Mouse (Mus musculus) embryonic stem cell, embryonic (primary cell): ENCODE measurements around the gene Fuca1.

Experiments
- CTCF ChIA-PET, 4 experiments: fragments of 300-600 bp in 2 of 4; fragments of 350-600 bp in 2 of 4; sonication (Branson Sonifier 250); formaldehyde crosslinking; loops; one replicate each; lab custom pipeline; 2022; ENCODE audit warnings: inconsistent platforms in 2 of 4; lab: Charles Lee
- POLR2A ChIA-PET, 4 experiments: fragments of 300-600 bp in 2 of 4; fragments of 350-600 bp in 2 of 4; sonication (Branson Sonifier 250); formaldehyde crosslinking; loops; one replicate each; lab custom pipeline; 2022; ENCODE audit warnings: antibody characterized with exemption in 4 of 4, inconsistent platforms in 1 of 4; lab: Charles Lee

Fuca1 gene

DNA sequence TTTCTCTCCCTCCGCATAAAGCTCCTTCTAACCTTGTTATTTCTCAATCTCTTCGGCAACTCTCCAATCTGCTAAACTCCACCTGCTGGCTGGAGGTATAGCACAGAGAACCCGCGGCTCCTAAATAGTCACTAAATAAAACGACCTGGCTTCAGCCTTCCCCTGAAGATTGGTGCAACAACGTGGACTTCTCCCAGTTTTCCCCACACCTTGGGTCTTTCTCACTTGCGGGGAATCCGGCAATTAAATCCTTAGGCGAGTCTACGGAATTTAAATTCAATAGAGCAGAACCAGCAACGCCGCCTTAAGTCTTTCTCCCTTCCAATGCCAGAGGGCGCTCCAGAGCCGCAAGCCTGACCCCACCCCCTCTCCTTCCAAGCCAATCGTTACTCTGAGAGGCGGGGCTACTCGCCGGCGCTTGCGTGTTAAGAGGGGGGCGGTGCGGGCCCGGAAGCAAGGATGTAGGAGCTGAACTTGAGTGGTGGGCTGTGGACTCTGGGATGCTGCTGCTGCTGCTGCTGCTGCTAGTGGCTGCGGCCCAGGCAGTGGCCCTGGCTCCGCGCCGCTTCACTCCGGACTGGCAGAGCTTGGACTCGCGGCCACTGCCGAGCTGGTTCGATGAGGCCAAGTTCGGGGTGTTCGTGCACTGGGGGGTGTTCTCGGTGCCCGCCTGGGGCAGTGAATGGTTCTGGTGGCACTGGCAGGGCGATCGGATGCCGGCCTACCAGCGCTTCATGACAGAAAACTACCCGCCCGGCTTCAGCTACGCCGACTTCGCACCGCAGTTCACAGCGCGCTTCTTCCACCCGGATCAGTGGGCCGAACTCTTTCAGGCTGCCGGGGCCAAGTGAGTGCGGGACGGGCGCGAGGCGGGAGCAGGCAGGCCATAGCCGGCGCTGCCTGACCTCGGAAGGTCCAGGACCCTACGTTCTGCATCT, at the start of gene Fuca1:
Gene Fuca1 (plus strand): TSS at position 432 of the 938 bp plus-strand sequence.
- CTCF ChIA-PET = interaction anchor here (0.5 to 3.8 kb wide), 104 partner anchors 9 to 1613 kb away, joined by 3 to 44 read pairs (median 4); partner anchors contain the start of genes Hmgcl (in 2 of the 4), Pithd1 (in 2 of the 4), Cnr2 (in 1 of the 4) and Gale (in 1 of the 4)
- POLR2A ChIA-PET = interaction anchor here in 3 of 4 experiments (0.6 to 4.7 kb wide), 56 partner anchors 9 to 711 kb away, joined by 3 to 40 read pairs (median 4); partner anchors contain the start of genes Cnr2 (in 2 of the 3), Hmgcl (in 2 of the 3), Pithd1 (in 2 of the 3) and E2f2 (in 1 of the 3)

DNA sequence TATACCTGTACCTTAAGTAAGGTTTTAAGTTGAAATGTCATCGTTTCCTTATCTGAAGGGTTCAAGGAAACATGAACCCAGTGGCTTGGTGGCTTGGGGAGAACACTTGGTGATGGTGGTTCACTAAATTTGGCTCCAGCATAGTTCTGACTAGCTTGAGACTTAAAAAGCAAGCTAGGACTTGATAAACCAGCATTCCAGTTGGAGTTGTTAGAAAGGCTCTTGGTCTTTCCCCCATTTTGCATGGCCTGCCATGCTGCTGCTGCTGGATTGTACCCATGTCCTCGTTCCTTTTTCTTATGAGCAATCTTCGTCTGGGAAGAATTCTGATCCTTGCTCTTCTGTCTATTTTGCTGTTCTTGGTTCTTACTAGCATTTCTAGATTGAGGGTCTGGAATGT, 48.5 kb upstream of the Fuca1 start:
- POLR2A ChIA-PET = interaction anchor here (0.5 to 12.5 kb wide), 24 partner anchors 9 to 432 kb away, joined by 3 to 318 read pairs (median 6); partner anchors contain the start of genes Srsf10 (in 4 of the 4), Cnr2 (in 1 of the 4), Fuca1 (in 1 of the 4) and Tcea3 (in 1 of the 4)
- CTCF ChIA-PET = interaction anchor here in 1 of 4 experiments (1.3 kb wide), 1 partner anchor 17 kb away, joined by 4 read pairs; no protein-coding TSS in a partner anchor

DNA sequence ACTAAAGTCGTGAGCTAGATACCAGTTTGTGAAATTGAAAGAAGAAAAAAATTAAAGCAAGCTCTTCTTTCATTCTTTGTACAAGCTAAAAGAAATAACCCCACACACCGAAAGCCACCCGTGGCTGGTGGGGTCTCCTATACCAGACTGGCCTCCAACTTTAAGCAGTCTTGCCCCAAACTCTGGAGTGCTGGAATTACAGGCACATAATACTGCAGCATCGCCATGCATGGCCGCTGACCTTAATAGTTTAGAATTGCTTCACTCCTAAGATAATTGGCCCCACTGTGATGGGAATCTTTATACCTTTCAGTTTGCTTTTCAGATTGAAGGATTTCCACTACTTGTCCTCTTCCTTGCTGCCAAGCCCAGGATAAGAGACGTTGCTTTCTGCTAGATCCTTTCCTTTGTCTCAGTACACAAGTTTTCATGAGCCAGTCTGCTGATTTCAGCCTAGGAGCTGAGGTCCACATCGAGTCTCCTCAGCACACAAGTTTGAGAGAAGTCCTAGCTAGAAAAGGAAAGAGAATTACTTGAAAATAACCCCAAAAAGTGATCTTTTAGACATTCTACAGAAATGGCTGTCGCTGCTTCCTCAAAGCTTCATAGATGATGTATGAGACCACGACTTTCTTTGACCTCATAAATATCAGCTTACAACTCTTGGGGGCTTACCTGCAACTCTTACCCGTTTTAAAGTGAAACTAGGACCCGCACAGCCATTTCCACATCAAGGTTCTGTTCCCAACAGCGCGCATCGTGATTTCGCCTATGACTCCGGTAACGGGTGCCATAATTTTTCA, 47.7 kb upstream of the Fuca1 start:
- CTCF ChIA-PET = interaction anchor here in 2 of 4 experiments (1.1 to 1.3 kb wide), 2 partner anchors 17 kb away, joined by 3 to 4 read pairs; no protein-coding TSS in a partner anchor
- POLR2A ChIA-PET = interaction anchor here (0.5 to 12.5 kb wide), 35 partner anchors 10 to 433 kb away, joined by 3 to 318 read pairs (median 4); partner anchors contain the start of genes Srsf10 (in 4 of the 4), Fuca1 (in 2 of the 4), Cnr2 (in 1 of the 4) and Hmgcl (in 1 of the 4)

DNA sequence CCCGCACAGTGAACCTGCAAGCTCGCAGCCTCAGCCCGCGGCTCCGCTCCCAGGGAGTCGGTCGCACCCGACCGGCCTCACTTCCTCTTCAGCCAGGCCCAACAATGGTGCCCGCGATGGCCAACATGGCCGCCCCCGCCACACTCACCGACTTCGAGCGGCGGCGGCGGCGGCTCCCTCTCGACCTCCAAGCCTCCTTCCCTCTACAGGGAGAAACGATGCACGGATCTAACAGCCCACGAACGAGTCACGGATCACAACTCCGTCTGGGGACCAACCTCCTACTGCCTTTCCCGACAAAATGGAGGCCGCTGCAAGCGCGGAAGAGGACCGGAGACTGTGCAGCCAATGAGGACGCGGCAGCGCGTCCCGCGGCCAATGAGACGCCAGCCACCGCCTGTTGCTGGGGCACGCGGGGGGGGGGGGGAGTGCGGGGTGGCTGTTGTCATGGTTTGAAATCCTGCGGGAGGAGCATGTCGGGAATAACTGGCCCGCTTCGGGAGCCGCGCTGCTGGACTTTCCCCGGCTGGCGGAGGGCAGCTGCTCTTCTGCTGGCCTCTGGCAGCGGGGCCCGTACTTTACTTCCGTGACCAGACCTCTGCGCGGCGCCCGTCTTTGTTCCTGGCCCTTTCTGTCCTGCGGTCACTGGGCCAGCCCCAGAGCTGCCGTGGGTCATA, 46.9 kb upstream of the Fuca1 start, which contains the start of gene Pnrc2:
Gene Pnrc2 (minus strand): TSS at position 325 of the 677 bp plus-strand sequence.
- POLR2A ChIA-PET = interaction anchor here (0.5 to 12.5 kb wide), 38 partner anchors 9 to 1805 kb away, joined by 3 to 318 read pairs (median 4); partner anchors contain the start of genes Srsf10 (in 4 of the 4), Fuca1 (in 2 of the 4), Cnr2 (in 1 of the 4) and Hmgcl (in 1 of the 4)
- CTCF ChIA-PET = interaction anchor here in 3 of 4 experiments (0.7 to 1.6 kb wide), 4 partner anchors 16 to 51 kb away, joined by 3 to 4 read pairs (median 3); partner anchors contain the start of gene Fuca1 (in 1 of the 3)

DNA sequence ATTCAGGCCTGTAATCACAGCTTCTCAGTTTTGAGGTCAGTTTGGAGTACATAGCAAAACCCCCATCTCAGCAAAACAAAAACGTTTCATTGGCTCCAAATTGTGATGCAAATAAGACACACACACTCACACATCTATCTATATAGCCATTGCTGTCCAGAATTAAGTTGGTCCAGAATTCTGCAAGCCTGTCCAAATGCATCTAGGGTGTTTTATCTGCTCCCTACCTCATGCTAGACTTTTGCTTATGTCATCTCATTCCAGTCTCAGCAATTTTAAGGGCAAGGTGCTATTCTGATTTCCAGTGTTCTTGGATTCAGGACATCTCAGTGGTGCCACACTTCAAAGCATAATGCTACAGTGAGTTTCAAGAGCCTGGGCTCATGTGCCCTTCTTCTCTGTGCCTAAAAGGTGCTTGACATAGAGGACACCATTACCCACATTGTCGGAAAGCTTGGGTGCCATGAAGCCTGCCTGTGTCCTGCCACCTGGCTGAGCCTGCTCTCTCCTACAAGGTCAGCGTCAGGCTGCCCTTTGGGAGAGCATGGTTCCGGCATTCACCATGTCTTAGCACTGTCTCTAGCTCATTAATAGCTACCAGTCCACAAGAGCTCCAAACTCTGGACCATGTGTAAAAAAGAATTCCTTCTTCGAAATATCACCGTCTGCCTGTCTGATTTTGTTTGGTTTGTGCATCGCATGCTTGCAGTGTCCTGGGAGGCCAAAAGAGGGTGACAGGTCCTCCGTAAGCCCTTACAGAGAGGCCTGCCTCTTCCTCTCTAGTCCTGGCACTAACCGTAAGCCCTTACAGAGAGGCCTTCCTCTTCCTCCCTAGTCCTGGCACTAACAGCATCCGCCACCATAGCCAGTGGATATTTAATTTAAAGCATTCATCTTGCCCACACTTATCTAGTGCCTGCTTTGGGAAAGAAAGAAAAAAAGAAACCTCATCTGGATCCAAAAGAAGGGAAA, 45.7 kb upstream of the Fuca1 start:
- POLR2A ChIA-PET = interaction anchor here (0.6 to 12.5 kb wide), 26 partner anchors 9 to 1806 kb away, joined by 3 to 318 read pairs (median 5); partner anchors contain the start of genes Cnr2 (in 2 of the 4), Srsf10 (in 2 of the 4), Pithd1 (in 1 of the 4) and Rpl11 (in 1 of the 4)
- CTCF ChIA-PET = interaction anchor here in 2 of 4 experiments (0.6 to 1.7 kb wide), 5 partner anchors 9 to 52 kb away, joined by 3 to 9 read pairs (median 4); partner anchors contain the start of gene Fuca1 (in 1 of the 2)

DNA sequence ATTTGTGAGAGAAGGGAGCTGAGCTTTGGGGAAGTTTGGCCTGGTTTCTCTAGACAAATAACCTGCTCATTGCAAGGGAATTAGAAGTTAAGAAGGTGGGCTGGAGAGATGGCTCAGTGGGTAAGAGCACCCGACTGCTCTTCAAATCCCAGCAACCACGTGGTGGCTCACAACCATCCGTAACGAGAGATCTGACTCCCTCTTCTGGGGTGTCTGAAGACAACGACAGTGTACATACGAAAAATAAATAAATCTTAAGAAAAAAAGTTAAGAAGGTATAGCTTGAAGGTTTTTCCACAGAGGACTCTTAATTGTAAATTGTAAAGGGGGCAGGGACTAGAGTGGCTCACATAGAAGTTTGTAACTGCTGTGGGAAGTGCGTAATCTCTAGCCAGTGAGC, 45.0 kb upstream of the Fuca1 start:
- CTCF ChIA-PET = interaction anchor here in 1 of 4 experiments (1.2 to 1.7 kb wide), 2 partner anchors 9 to 13 kb away, joined by 3 to 4 read pairs; no protein-coding TSS in a partner anchor
- POLR2A ChIA-PET = interaction anchor here in 2 of 4 experiments (1.0 to 12.5 kb wide), 18 partner anchors 9 to 271 kb away, joined by 3 to 318 read pairs (median 12); partner anchors contain the start of genes Srsf10 (in 2 of the 2), Cnr2 (in 1 of the 2), Fuca1 (in 1 of the 2) and Rpl11 (in 1 of the 2)

DNA sequence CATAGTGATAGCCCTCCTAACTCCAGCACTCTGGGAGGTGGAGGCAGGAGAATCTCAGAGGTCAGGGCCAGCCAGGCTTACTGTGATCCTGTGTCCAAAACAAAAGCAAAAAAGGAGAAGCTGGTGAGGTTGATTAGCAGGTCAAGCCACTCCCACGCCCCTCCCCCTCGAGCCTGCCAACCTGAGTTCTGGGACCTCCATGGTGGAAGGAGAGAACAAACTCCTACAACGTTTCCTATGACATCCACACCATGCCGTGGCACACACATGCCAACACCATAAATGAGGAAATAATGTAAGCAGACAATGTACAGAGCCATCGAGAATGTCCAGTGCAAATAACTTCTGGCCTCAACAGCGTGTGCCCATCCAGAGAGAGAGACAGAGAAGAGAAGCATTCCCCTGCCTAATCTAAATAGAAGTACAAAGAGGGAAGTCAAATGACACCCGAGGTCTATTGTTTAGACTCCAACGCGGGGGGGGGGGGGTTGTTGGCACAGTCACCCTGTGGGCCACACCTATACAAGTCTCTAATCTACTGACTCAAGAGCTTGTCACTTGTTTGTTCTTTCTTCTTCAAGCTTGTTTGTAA, 44.4 kb upstream of the Fuca1 start:
- POLR2A ChIA-PET = interaction anchor here (0.5 to 12.5 kb wide), 47 partner anchors 9 to 734 kb away, joined by 3 to 318 read pairs (median 4); partner anchors contain the start of genes Srsf10 (in 3 of the 4), Cnr2 (in 1 of the 4), Fuca1 (in 1 of the 4) and Hmgcl (in 1 of the 4)
- CTCF ChIA-PET = interaction anchor here (0.5 to 2.2 kb wide), 19 partner anchors 8 to 1360 kb away, joined by 3 to 9 read pairs (median 4); no protein-coding TSS in a partner anchor

DNA sequence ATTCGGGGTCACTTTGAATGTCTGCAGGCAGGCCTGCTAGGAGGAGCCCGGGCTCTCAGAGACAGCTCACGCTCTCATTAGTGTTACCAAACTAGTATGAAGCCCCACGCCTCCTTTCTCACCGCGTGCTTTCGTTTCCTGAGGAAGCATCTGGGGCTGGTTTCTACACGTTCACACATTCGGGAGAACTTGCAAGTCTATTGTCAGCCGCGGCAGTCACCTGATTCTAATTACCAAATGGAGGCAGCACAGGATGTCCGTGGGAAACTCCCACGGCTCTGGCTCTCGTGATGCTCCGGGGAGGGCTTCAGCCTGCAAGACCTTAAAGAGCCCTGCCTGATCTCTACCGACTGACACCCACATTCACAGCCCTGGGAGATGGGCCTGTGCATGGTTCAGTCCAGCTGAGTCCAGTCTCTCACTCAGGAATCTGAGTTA, 43.9 kb upstream of the Fuca1 start:
- ChIA-PET POLR2A (interaction anchor here (0.5 to 12.5 kb wide), 53 partner anchors 8 to 734 kb away, joined by 3 to 318 read pairs (median 4); partner anchors contain the start of genes Srsf10 (in 3 of the 4), Cnr2 (in 1 of the 4), Fuca1 (in 1 of the 4) and Gale (in 1 of the 4)), CTCF (interaction anchor here (0.5 to 2.2 kb wide), 18 partner anchors 8 to 1360 kb away, joined by 3 to 9 read pairs (median 4); no protein-coding TSS in a partner anchor)

DNA sequence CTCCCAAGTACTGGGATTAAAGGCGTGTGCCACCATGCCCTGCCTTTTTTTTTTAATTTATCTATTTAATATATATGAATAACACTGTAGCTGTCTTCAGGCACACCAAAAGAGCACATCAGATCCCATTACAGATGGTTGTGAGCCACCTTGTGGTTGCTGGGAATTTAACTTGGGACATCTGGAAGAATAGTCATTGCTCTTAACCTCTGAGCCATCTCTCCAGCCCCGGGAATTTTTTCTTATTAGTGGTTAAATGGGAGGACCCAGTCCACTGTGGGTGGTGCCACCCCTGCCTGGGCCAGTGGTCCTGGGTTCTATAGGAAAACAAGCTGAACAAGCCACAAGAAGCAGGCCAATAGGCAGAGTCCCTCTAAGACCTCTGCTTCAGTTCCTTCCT, 42.8 kb upstream of the Fuca1 start:
- CTCF ChIA-PET = interaction anchor here in 2 of 4 experiments (1.2 to 2.2 kb wide), 3 partner anchors 12 to 74 kb away, joined by 4 to 9 read pairs (median 7); no protein-coding TSS in a partner anchor
- POLR2A ChIA-PET = interaction anchor here in 3 of 4 experiments (0.6 to 12.5 kb wide), 12 partner anchors 8 to 538 kb away, joined by 3 to 318 read pairs (median 6); partner anchors contain the start of genes Srsf10 (in 2 of the 3) and Gale (in 1 of the 3)

DNA sequence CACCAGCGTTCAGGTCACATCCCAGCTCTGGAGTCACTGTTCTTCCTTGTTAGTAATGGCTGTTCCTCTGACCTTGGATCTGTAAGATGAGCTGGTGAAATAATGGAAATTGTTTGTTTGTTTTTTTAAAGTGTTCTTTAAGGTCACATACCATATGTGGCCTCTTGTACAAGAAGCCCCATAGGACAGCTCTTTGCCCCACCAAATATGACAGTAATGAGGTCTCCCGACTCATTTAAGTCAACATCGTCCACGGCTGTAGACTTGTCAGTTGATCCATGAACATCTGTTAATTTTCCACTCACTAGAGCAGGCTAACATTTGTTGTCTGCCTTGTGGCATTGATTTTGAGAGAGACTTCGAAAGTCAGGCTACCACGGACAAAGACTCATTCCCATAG, 41.5 kb upstream of the Fuca1 start:
- ChIA-PET POLR2A (interaction anchor here in 3 of 4 experiments (0.5 to 12.5 kb wide), 12 partner anchors 9 to 246 kb away, joined by 3 to 318 read pairs (median 3); partner anchors contain the start of genes Cnr2 (in 1 of the 3) and Srsf10 (in 1 of the 3)), CTCF (interaction anchor here in 3 of 4 experiments (0.5 to 1.7 kb wide), 4 partner anchors 41 to 417 kb away, joined by 4 to 7 read pairs (median 4); partner anchors contain the start of gene Fuca1 (in 1 of the 3))

DNA sequence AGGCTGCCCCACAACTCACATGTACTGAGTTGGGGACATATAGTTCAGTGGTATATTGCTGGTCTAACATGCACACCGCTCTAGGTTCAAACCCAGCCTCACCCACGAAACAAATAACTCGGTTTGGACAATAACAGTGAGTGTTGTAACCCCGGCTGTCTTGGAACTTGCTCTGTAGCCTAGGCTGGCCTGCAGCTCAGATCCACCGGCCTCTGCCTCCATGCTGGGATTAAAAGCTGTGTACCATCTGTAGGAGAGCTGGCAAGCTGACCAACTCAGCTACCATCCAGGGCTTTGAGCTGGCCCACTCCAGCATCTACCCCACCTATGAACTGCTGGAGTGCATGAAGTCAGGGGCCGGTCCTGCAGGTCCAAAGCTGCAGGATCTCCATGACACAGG, 40.5 kb upstream of the Fuca1 start:
- ChIA-PET POLR2A (interaction anchor here in 3 of 4 experiments (0.7 to 12.5 kb wide), 6 partner anchors 8 to 21 kb away, joined by 3 to 318 read pairs (median 4); partner anchors contain the start of genes Cnr2 (in 1 of the 3) and Srsf10 (in 1 of the 3)), CTCF (interaction anchor here in 2 of 4 experiments (0.7 to 1.7 kb wide), 3 partner anchors 40 to 628 kb away, joined by 3 to 7 read pairs (median 3); partner anchors contain the start of gene Fuca1 (in 1 of the 2))

DNA sequence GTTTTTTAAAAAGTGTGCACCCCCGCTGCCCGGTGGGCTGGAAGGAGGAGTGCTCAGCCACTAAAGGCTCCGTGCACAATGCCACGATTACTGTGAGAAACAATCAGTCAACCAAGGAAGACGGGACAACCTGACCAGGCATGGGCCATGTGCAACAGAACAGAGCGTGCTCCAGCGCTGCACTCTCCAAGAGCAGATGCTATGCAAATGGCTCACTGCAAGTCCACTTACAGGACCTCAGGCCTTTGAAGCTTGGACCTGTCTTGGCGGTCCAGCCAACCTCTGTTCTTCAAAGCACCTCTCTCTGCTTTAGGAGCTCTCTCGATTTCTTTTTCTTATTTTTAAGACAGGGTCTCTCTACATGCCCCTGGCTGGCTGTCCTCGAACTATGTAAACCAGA, 40.0 kb upstream of the Fuca1 start:
- ChIA-PET POLR2A (interaction anchor here in 3 of 4 experiments (0.7 to 1.8 kb wide), 6 partner anchors 10 to 196 kb away, joined by 3 to 6 read pairs (median 4); partner anchors contain the start of gene Cnr2 (in 1 of the 3)), CTCF (interaction anchor here in 2 of 4 experiments (0.7 to 0.9 kb wide), 2 partner anchors 74 to 629 kb away, joined by 3 read pairs; no protein-coding TSS in a partner anchor)

DNA sequence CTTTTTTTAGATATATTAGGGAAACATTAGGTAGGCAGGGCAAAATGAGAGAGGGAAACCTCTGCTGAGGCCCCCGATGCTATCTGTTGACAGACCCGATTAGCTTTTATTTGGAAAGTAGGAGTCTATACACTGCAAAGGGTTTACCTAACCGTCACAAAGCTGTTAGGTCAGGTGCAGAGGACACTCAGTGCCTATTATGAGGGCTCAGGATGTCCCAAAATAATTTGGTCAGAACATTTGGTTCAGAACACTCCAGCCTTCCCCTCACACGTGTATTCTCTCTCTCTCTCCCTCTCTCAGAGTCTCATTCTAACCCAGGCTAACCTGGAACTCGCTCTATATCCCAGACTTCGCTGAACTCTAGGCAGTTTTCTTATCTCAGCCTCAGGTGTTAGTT, 38.5 kb upstream of the Fuca1 start:
- ChIA-PET POLR2A (interaction anchor here in 1 of 4 experiments (1.2 to 1.8 kb wide), 2 partner anchors 9 to 11 kb away, joined by 3 to 6 read pairs; no protein-coding TSS in a partner anchor), CTCF (interaction anchor here in 1 of 4 experiments (2.7 kb wide), 1 partner anchor 38 kb away, joined by 11 read pairs; the partner anchor contains the start of gene Fuca1)
